Mouse (Mus musculus) small intestine, adult 2 months (tissue): ENCODE results near the gene Cd248.

Source experiments
- CTCF ChIP-seq: fragments of 200-500 bp; IDR thresholded peaks from 2 replicates; pipeline ENCODE4 v1.5.1; 2012; ENCODE audit warnings: low read depth, mild to moderate bottlenecking, control low read depth, inconsistent platforms, low read length, moderate library complexity, mixed read lengths; ENCODE audit not compliant: insufficient replicate concordance, insufficient read length; ENCODE audit errors: extremely low read depth
- POLR2A ChIP-seq: fragments of 200-500 bp; IDR thresholded peaks from 2 replicates; pipeline ENCODE4 v1.6.1; 2012; ENCODE audit warnings: low read depth, mild to moderate bottlenecking, control low read depth, inconsistent platforms, low read length, moderate library complexity

- TF ChIP-seq CTCF (no peak), POLR2A (no peak)
These were observed 1.6 kb downstream of the Cd248 start for GRCm38 (mm10) chr19:5069486-5069885.
